Mouse (Mus musculus) midbrain, postnatal 0 days (tissue): ENCODE data around the gene Adk. TPM values are rescaled to one million over a fixed set of nuclear protein-coding genes. Genes with fewer than 3 reads are reported as not detected.
"Not testable (repeated sequence)": the region's sequence is repeated elsewhere in the genome, so short reads cannot be mapped to it uniquely, and the experiment has no call there.

Experiments
- ATAC-seq: fragments of 200-750 bp; cut with Nextera tagmentation; 2 replicates; pipeline ENCODE4 v1.8.0; 2017; ENCODE audit warnings: moderate number of reproducible peaks, mild to moderate bottlenecking, moderate TSS enrichment, moderate library complexity; ENCODE audit not compliant: low FRiP score
- DNase-seq: peaks from one replicate; pipeline ENCODE4 v3.0.0-alpha.2; 2015; ENCODE audit warnings: low spot score
- H3K27ac ChIP-seq: fragments of 300-500 bp; sonication (generic); 2 replicates; pipeline ENCODE4 v1.5.1; 2014; ENCODE audit warnings: low read depth, mild to moderate bottlenecking, low read length, mixed read lengths
- H3K27me3 ChIP-seq: fragments of 300-500 bp; sonication (generic); 2 replicates; pipeline ENCODE4 v1.6.1; 2014; ENCODE audit warnings: low read length, control low read depth, mixed read lengths; ENCODE audit not compliant: insufficient read depth
- H3K36me3 ChIP-seq: fragments of 300-500 bp; sonication (generic); 2 replicates; pipeline ENCODE4 v1.6.1; 2014; ENCODE audit warnings: low read length, control low read depth, mixed read lengths; ENCODE audit not compliant: insufficient read depth
- H3K4me1 ChIP-seq: fragments of 300-500 bp; sonication (generic); 2 replicates; pipeline ENCODE4 v1.6.1; 2014; ENCODE audit warnings: mild to moderate bottlenecking, control low read depth, antibody characterized with exemption, low read length, mixed read lengths; ENCODE audit not compliant: insufficient read depth
- H3K4me2 ChIP-seq: fragments of 300-500 bp; sonication (generic); 2 replicates; pipeline ENCODE4 v1.6.1; 2014; ENCODE audit warnings: low read depth, mild to moderate bottlenecking, low read length, mixed read lengths; ENCODE audit not compliant: poor library complexity, severe bottlenecking
- H3K4me3 ChIP-seq: fragments of 300-500 bp; sonication (generic); 2 replicates; pipeline ENCODE4 v1.5.1; 2014; ENCODE audit warnings: low read depth, mild to moderate bottlenecking, low read length, moderate library complexity
- H3K9ac ChIP-seq: fragments of 300-500 bp; sonication (generic); replicated peaks from 2 replicates; pipeline ENCODE4 v1.6.1; 2014; ENCODE audit warnings: mild to moderate bottlenecking, low read length, moderate library complexity, mixed read lengths; ENCODE audit not compliant: poor library complexity, severe bottlenecking
- H3K9me3 ChIP-seq: fragments of 300-500 bp; sonication (generic); 2 replicates; pipeline ENCODE4 v1.6.1; 2016; ENCODE audit warnings: low read length, control low read depth
- CTCF ChIP-seq: IDR thresholded peaks from 2 replicates; pipeline ENCODE4 v1.5.1; 2016; ENCODE audit warnings: antibody characterized with exemption, mild to moderate bottlenecking
- WGBS: fragments of 180-500 bp; shearing (Covaris S2); extraction: QIAGEN DNeasy Blood & Tissue Kit; methylation state at CpG from one replicate; pipeline ENCODE4 v1.1.7; 2014; 5-methylcytosine and 5-hydroxymethylcytosine counted together
- polyA plus RNA-seq: library from polyadenylated mRNA; unstranded; fragments of >200 nt; fragmentation: Nextera tagmentation; extraction: Ambion mirVana; gene quantifications from 2 replicates; pipeline ENCODE4 v1.2.1, GENCODE M21; 2015
- total RNA-seq: library from RNA; depleted of rRNA; stranded (reverse); fragments of >200 nt; gene quantifications from 2 replicates; pipeline ENCODE4 v1.2.3, GENCODE M21; 2014

Adk gene
- total and polyA plus RNA-seq, 2 experiments from 2014 or later = 25.3 to 50.6 TPM

- H3K4me3 ChIP-seq = no peak overlapping the region
- WGBS = 93% methylated on average over 9 of the region's 9 CpGs
Observed at GRCm38 (mm10) chr14:21463117-21463712, 410.8 kb downstream of the Adk start.

DNA sequence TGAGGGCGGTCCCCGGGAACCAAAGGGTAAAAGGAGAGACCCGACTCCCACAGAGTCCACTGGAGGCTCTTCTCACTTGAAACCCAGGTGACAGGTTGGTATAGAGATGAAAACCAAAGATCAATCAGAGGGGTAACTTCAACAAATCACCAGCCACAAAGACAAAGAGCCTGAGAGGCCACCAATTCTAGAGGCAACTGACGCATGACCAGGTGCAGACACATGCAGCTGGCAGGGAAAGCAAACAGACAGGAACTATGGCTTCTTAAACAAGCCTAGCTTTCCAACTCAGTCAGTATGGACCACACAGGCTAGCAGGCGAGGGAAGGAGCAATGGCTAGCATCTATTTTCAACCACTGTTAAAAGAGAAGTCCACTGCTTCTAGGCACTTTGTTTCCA lies 418.0 kb downstream of the Adk start:
- Histone ChIP-seq H3K9me3 (no peaks in the 10 kb centered on the region), H3K4me1 (no peaks in the 10 kb centered on the region), H3K27ac (no peak overlapping the region), H3K36me3 (no peaks in the 10 kb centered on the region), H3K4me2 (no peak overlapping the region), H3K9ac (no peak overlapping the region), H3K27me3 (no peaks in the 10 kb centered on the region), H3K4me3 (no peak overlapping the region)
- no peak for ATAC-seq
- no peak for TF ChIP-seq CTCF
- no peak for DNase-seq
- WGBS = 84% methylated on average over 5 of the region's 5 CpGs

More at GRCm38 (mm10) chr14:21463117-21463712, 410.8 kb downstream of the Adk start:
- TF ChIP-seq CTCF = no peak
- Histone ChIP-seq H3K36me3 (no peaks in the 10 kb centered on the region), H3K4me2 (no peak overlapping the region), H3K4me1 (no peaks in the 10 kb centered on the region), H3K9ac (no peak overlapping the region), H3K27ac (no peak overlapping the region), H3K27me3 (no peaks in the 10 kb centered on the region), H3K9me3 (no peaks in the 10 kb centered on the region)
- DNase-seq (no peak), ATAC-seq (no peak)

DNA sequence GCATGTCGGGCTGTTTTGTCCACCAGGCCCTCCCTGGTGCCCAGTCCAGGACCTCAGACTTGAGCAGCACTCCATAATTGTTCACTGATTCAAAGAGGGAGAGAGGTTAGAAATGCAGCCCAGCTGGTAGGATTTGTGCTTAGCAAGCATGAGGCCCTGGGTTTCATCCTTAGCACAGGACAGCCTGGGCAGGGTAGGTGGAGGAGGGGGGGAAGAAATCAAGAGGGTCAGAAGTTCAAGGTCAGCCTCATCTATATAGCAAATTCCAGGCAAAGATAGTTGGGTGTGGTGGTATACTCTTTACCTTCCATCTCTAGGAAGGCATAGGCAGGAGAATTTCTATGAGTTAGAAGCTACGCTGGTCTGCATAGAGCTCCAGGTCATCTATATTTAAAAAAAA lies 419.6 kb downstream of the Adk start:
- no peaks in the 10 kb centered on the region for H3K4me1 ChIP-seq
- H3K9me3 ChIP-seq = no peaks in the 10 kb centered on the region
- no peaks in the 10 kb centered on the region for H3K36me3 ChIP-seq
- DNase-seq = no peak
- no peak overlapping the region for H3K4me3 ChIP-seq
- no peak overlapping the region for H3K27ac ChIP-seq
- H3K27me3 ChIP-seq = no peaks in the 10 kb centered on the region
- WGBS = 86% methylated on average over 2 of the region's 2 CpGs
- no peak overlapping the region for H3K9ac ChIP-seq
- no peak overlapping the region for H3K4me2 ChIP-seq
- no peak for TF ChIP-seq CTCF
- ATAC-seq = no peak

- ATAC-seq = not testable (repeated sequence)
Observed at GRCm38 (mm10) chr14:21474593-21475132, 422.3 kb downstream of the Adk start.

GRCm38 (mm10) chr14:21477181-21477580 lies 424.8 kb downstream of the Adk start:
- H3K4me3 ChIP-seq = no peak overlapping the region
- no peaks in the 10 kb centered on the region for H3K9me3 ChIP-seq
- 85% methylated on average over 2 of the region's 2 CpGs for WGBS
- no peak overlapping the region for H3K9ac ChIP-seq
- H3K27me3 ChIP-seq = no peaks in the 10 kb centered on the region
- no peak for DNase-seq
- H3K4me2 ChIP-seq = no peak overlapping the region
- H3K36me3 ChIP-seq = no peaks in the 10 kb centered on the region
- H3K27ac ChIP-seq = no peak overlapping the region
- no peak for TF ChIP-seq CTCF
- H3K4me1 ChIP-seq = no peaks in the 10 kb centered on the region
- ATAC-seq = no peak

More at GRCm38 (mm10) chr14:21474593-21475132, 422.3 kb downstream of the Adk start:
- not testable (repeated sequence) for H3K27me3 ChIP-seq, H3K9ac ChIP-seq, H3K4me3 ChIP-seq, H3K4me2 ChIP-seq, H3K4me1 ChIP-seq, H3K9me3 ChIP-seq, H3K27ac ChIP-seq, H3K36me3 ChIP-seq, DNase-seq
- WGBS = 83% methylated on average over 4 of the region's 4 CpGs

GRCm38 (mm10) chr14:21479566-21479965 lies 427.2 kb downstream of the Adk start:
- H3K9me3 ChIP-seq = no peaks in the 10 kb centered on the region
- H3K9ac ChIP-seq = no peak overlapping the region
- DNase-seq = no peak
- H3K27me3 ChIP-seq = no peaks in the 10 kb centered on the region
- H3K4me2 ChIP-seq = no peak overlapping the region
- 93% methylated on average over 8 of the region's 8 CpGs for WGBS
- no peaks in the 10 kb centered on the region for H3K36me3 ChIP-seq
- no peak overlapping the region for H3K4me3 ChIP-seq
- H3K4me1 ChIP-seq = no peaks in the 10 kb centered on the region
- TF ChIP-seq CTCF = no peak
- H3K27ac ChIP-seq = no peak overlapping the region
- ATAC-seq = no peak
